Mouse (Mus musculus): ENCODE measurements around the gene Rhbdd1.
A peak's percentile ranks its signal among the peaks of the same experiment; 100 is the strongest.

Gene Rhbdd1

GRCm38 (mm10) chr1:82291930-82292712 lies 24.1 kb upstream of the Rhbdd1 start:
- no peak for DNase-seq

- DNase-seq: peak in 1 of 2 experiments; percentile 6
Measured at GRCm38 (mm10) chr1:82292771-82293170, 23.5 kb upstream of the Rhbdd1 start.

GRCm38 (mm10) chr1:82294102-82294501 lies 22.1 kb upstream of the Rhbdd1 start:
- DNase-seq: no peak

GRCm38 (mm10) chr1:82298586-82298985 lies 17.7 kb upstream of the Rhbdd1 start:
- no peak for DNase-seq

GRCm38 (mm10) chr1:82304483-82304882 lies 11.8 kb upstream of the Rhbdd1 start:
- no peak for DNase-seq

- DNase-seq: no peak
Measured at GRCm38 (mm10) chr1:82316746-82317126, 484 bp downstream of the Rhbdd1 start.

- no peak for DNase-seq
Measured at GRCm38 (mm10) chr1:82320456-82320855, 4.2 kb downstream of the Rhbdd1 start.

GRCm38 (mm10) chr1:82320864-82321263 lies 4.6 kb downstream of the Rhbdd1 start:
- DNase-seq: no peak

GRCm38 (mm10) chr1:82321441-82321840 lies 5.2 kb downstream of the Rhbdd1 start:
- DNase-seq: no peak

GRCm38 (mm10) chr1:82324131-82324785 lies 8.0 kb downstream of the Rhbdd1 start:
- no peak for DNase-seq

- DNase-seq: no peak
Measured at GRCm38 (mm10) chr1:82326120-82326519, 9.9 kb downstream of the Rhbdd1 start.

GRCm38 (mm10) chr1:82328033-82328775 lies 12.0 kb downstream of the Rhbdd1 start:
- no peak for DNase-seq

GRCm38 (mm10) chr1:82329237-82329953 lies 13.1 kb downstream of the Rhbdd1 start:
- no peak for DNase-seq

GRCm38 (mm10) chr1:82329954-82330247 lies 13.6 kb downstream of the Rhbdd1 start:
- no peak for DNase-seq

- no peak for DNase-seq
Measured at GRCm38 (mm10) chr1:82334506-82334905, 18.3 kb downstream of the Rhbdd1 start.

- DNase-seq: no peak
Measured at GRCm38 (mm10) chr1:82353089-82353488, 36.8 kb downstream of the Rhbdd1 start.

- DNase-seq: no peak
Measured at GRCm38 (mm10) chr1:82353755-82354154, 37.5 kb downstream of the Rhbdd1 start.

- no peak for DNase-seq
Measured at GRCm38 (mm10) chr1:82358871-82359647, 42.8 kb downstream of the Rhbdd1 start.

- no peak for DNase-seq
Measured at GRCm38 (mm10) chr1:82359648-82360026, 43.4 kb downstream of the Rhbdd1 start.

- no peak for DNase-seq
Measured at GRCm38 (mm10) chr1:82361240-82361639, 45.0 kb downstream of the Rhbdd1 start.

GRCm38 (mm10) chr1:82362165-82362564 lies 45.9 kb downstream of the Rhbdd1 start:
- no peak for DNase-seq

GRCm38 (mm10) chr1:82364047-82364446 lies 47.8 kb downstream of the Rhbdd1 start:
- no peak for DNase-seq

All from spleen, adult 18-20 months (tissue).